Mouse (Mus musculus): Measurements from ENCODE around the gene Wdr83os. TPM values are rescaled to one million over a fixed set of nuclear protein-coding genes. Genes with fewer than 3 reads are reported as not detected.
"Not testable (repeated sequence)": the region's sequence is repeated elsewhere in the genome, so short reads cannot be mapped to it uniquely, and the experiment has no call there.

Gene Wdr83os
- polyA plus RNA-seq, 1 experiment from 2014 or later, result 104 TPM

- no peak for TF ChIP-seq CTCF (IDR thresholded peaks at IDR 0.05)
- in situ Hi-C loops (cut with MboI; ENCODE audit: low pct_unique_long_range_greater_than_20kb), result no loop called here
- ChIA-PET CTCF (no interaction called here), POLR2A (interaction anchor here (0.7 kb wide), 1 partner anchor 15 kb away, joined by 8 read pairs; no protein-coding TSS in a partner anchor)
- H3K27me3 ChIP-seq, result no peaks in the 10 kb centered on the region
- ATAC-seq (no peak), DNase-seq (ENCODE audit: low read depth, low spot score) (no peak)
These were observed 32.7 kb downstream of the Wdr83os start for GRCm38 (mm10) chr8:85113241-85113640.

GRCm38 (mm10) chr8:85115501-85115900 lies 35.0 kb downstream of the Wdr83os start:
- POLR2A ChIA-PET, result no interaction called here
- ATAC-seq (no peak), DNase-seq (ENCODE audit: low read depth, low spot score) (no peak)
- in situ Hi-C loops (cut with MboI; ENCODE audit: low pct_unique_long_range_greater_than_20kb), result no loop called here
- CTCF ChIA-PET, result no interaction called here
- TF ChIP-seq CTCF (IDR thresholded peaks at IDR 0.05), result no peak
- H3K27me3 ChIP-seq, result no peaks in the 10 kb centered on the region

DNA sequence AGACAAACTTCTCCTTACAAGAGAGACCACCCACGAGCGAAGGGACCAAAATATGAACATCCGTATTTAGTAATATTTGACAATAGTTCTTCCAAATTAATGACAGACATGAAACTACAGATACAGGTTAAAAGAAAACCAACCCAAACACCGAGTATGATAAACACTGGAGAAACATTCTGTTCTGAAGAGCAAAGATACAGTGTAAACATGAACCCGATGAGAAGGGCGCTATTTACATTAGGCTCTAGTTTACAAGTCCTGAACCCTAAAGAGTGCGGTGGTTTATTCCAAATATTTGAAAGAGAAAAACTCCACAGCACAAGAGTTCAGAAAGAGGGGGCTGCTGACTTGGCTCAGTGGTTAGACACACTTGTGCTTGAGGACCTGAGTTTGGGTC lies 36.4 kb downstream of the Wdr83os start:
- in situ Hi-C loops (cut with MboI; ENCODE audit: low pct_unique_long_range_greater_than_20kb), result no loop called here
- no peak for DNase-seq (ENCODE audit: low read depth, low spot score)
- ChIA-PET POLR2A (no interaction called here), CTCF (no interaction called here)
- TF ChIP-seq CTCF (IDR thresholded peaks at IDR 0.05), result no peak
- no peaks in the 10 kb centered on the region for H3K27me3 ChIP-seq
- ATAC-seq, result no peak

DNA sequence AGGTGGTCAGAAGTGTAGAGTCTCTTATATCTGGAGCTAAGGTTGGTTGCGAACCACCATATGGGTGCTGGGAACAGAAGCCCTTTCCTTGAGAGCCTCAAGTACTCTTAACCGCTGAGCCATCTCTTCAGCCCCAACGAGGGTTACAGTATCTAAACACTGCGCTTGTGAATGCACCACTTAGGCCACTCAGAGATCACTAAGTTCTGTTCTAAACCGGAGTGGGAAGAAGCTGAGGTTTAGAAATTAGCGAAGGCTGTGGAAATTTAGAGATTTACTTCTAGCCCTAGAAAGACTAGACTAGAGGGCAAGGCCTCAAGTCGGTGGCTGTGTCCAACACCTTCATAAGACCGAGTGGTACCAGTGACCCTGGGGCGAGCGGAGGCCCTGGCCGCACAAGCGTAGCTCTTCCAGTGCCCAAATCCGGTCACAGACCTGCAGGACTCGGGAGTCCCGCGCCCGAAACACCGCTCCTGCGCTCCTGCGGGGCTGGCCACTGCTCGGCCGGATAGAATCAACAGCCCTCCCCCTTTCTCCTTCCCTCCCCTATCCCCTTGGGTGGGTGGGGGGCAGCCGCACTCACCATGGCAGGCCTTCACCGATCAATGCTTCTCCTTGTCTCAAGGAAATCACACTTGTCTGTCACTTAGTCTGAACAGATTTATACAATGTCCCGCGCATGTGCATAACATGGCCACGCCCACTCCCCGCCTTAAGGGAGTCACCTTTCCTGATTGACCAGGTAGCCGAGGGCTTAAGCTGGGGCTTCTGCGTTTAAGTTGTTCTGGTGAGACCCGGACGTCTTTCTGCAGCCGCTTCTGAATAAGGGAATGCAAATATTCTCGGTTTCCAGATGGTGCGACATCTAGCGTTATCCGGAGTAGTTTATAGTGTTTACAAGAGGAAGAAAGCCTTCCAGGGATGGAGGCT lies 38.8 kb downstream of the Wdr83os start:
- CTCF ChIA-PET, result no interaction called here
- DNase-seq (ENCODE audit: low read depth, low spot score) (peak; percentile 17), ATAC-seq (peak; percentile 47)
- POLR2A ChIA-PET, result no interaction called here
- peak; percentile 54 for TF ChIP-seq CTCF (IDR thresholded peaks at IDR 0.05)
- in situ Hi-C loops (cut with MboI; ENCODE audit: low pct_unique_long_range_greater_than_20kb), result no loop called here
- H3K27me3 ChIP-seq, result peaks cover 12% of the 10 kb centered on the region

GRCm38 (mm10) chr8:85120251-85120650 lies 39.7 kb downstream of the Wdr83os start:
- CTCF ChIA-PET; POLR2A ChIA-PET; in situ Hi-C loops (cut with MboI; ENCODE audit: low pct_unique_long_range_greater_than_20kb); DNase-seq (ENCODE audit: low read depth, low spot score); ATAC-seq: not testable (repeated sequence)
- peaks cover 19% of the 10 kb centered on the region for H3K27me3 ChIP-seq

DNA sequence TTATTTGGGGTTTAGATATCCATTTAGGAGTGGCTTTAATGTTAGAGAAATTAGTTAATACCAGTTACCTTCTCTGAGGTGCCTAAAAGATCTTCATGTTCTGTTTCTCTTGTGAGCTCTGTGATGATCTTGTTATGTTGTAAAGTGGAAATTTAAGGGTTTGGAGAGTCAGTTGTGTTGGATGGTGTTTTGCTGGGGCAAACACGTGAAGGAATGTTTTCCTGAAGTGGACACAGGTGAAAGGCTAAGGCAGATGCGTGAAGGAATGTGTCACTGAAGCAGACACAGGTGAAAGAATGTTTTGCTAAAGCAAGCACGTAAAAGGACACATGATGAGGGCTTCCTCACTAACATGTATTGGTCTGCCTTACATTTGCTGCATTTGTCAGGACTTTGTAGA lies 42.5 kb downstream of the Wdr83os start, which contains the start of gene Zfp791:
TSS of gene Zfp791 (minus strand) at position 101 of the 400 bp plus-strand sequence.
- CTCF ChIA-PET, result no interaction called here
- H3K27me3 ChIP-seq, result peaks cover 19% of the 10 kb centered on the region
- POLR2A ChIA-PET, result no interaction called here
- in situ Hi-C loops (cut with MboI; ENCODE audit: low pct_unique_long_range_greater_than_20kb), result no loop called here
- TF ChIP-seq CTCF (IDR thresholded peaks at IDR 0.05), result no peak
- DNase-seq (ENCODE audit: low read depth, low spot score) (no peak), ATAC-seq (no peak)

- POLR2A ChIA-PET, result no interaction called here
- H3K27me3 ChIP-seq, result peaks cover 19% of the 10 kb centered on the region
- CTCF ChIA-PET, result no interaction called here
- DNase-seq (ENCODE audit: low read depth, low spot score), result no peak
- no peak for TF ChIP-seq CTCF (IDR thresholded peaks at IDR 0.05)
- in situ Hi-C loops (cut with MboI; ENCODE audit: low pct_unique_long_range_greater_than_20kb), result no loop called here
- no peak for ATAC-seq
These were observed 43.2 kb downstream of the Wdr83os start for GRCm38 (mm10) chr8:85123691-85124090.

Other genes starting within 250 kb of the Wdr83os start
- 31.8 TPM for gene Gadd45gip1, start 249.2 kb upstream of the Wdr83os start, polyA plus RNA-seq (2021)
- gene Rad23a, start 240.1 kb upstream of the Wdr83os start, polyA plus RNA-seq (2021), result 126 TPM
- 1,232 TPM for gene Calr, start 233.8 kb upstream of the Wdr83os start, polyA plus RNA-seq (2021)
- 79.6 TPM for gene Farsa, start 223.8 kb upstream of the Wdr83os start, polyA plus RNA-seq (2021)
- gene Syce2, start 208.6 kb upstream of the Wdr83os start, polyA plus RNA-seq (2021), result 6.0 TPM
- 55.5 TPM for gene Gcdh, start 186.8 kb upstream of the Wdr83os start, polyA plus RNA-seq (2021)
- 0.28 TPM for gene Klf1, start 178.8 kb upstream of the Wdr83os start, polyA plus RNA-seq (2021)
- gene Dnase2a, start 172.2 kb upstream of the Wdr83os start, polyA plus RNA-seq (2021), result 25.9 TPM
- gene Mast1, start 143.4 kb upstream of the Wdr83os start, polyA plus RNA-seq (2021), result 0.60 TPM
- 0.22 TPM for gene Rtbdn, start 133.7 kb upstream of the Wdr83os start, polyA plus RNA-seq (2021)
- gene Gm49661, start 111.3 kb upstream of the Wdr83os start, polyA plus RNA-seq (2021), result 6.4 TPM
- 668 TPM for gene Prdx2, start 111.2 kb upstream of the Wdr83os start, polyA plus RNA-seq (2021)
- gene Rnaseh2a, start 111.0 kb upstream of the Wdr83os start, polyA plus RNA-seq (2021), result 91.5 TPM
- gene Junb, start 102.0 kb upstream of the Wdr83os start, polyA plus RNA-seq (2021), result 280 TPM
- gene Hook2, start 90.1 kb upstream of the Wdr83os start, polyA plus RNA-seq (2021), result 33.0 TPM
- 0.05 TPM for gene Best2, start 66.2 kb upstream of the Wdr83os start, polyA plus RNA-seq (2021)
- 159 TPM for gene Asna1, start 55.5 kb upstream of the Wdr83os start, polyA plus RNA-seq (2021)
- 152 TPM for gene Trir, start 53.9 kb upstream of the Wdr83os start, polyA plus RNA-seq (2021)
- gene Tnpo2, start 43.8 kb upstream of the Wdr83os start, polyA plus RNA-seq (2021), result 83.7 TPM
- gene Fbxw9, start 20.7 kb upstream of the Wdr83os start, polyA plus RNA-seq (2021), result 32.7 TPM
- 0.21 TPM for gene Gm5741, start 12.8 kb upstream of the Wdr83os start, polyA plus RNA-seq (2021)
- 57.6 TPM for gene Dhps, start 9.0 kb upstream of the Wdr83os start, polyA plus RNA-seq (2021)
- gene Wdr83, start 566 bp downstream of the Wdr83os start, polyA plus RNA-seq (2021), result 30.4 TPM
- 45.5 TPM for gene Man2b1, start 2.5 kb downstream of the Wdr83os start, polyA plus RNA-seq (2021)
- 2.2 TPM for gene Zfp791, start 42.4 kb downstream of the Wdr83os start, polyA plus RNA-seq (2021)
- 3.8 TPM for gene Cks1brt, start 71.2 kb downstream of the Wdr83os start, polyA plus RNA-seq (2021)
- not detected for gene Olfr371, start 145.2 kb downstream of the Wdr83os start, polyA plus RNA-seq (2021)
- gene Orc6, start 218.9 kb downstream of the Wdr83os start, polyA plus RNA-seq (2021), result 52.7 TPM
- 163 TPM for gene Vps35, start 219.1 kb downstream of the Wdr83os start, polyA plus RNA-seq (2021)